Mouse (Mus musculus) embryo, embryonic 11 days (tissue): Measurements from ENCODE around the gene Sh2b2.

Source experiments
- DNase-seq: peaks from one replicate; pipeline ENCODE4 v3.0.0-alpha.2; 2015

The Sh2b2 gene

DNA sequence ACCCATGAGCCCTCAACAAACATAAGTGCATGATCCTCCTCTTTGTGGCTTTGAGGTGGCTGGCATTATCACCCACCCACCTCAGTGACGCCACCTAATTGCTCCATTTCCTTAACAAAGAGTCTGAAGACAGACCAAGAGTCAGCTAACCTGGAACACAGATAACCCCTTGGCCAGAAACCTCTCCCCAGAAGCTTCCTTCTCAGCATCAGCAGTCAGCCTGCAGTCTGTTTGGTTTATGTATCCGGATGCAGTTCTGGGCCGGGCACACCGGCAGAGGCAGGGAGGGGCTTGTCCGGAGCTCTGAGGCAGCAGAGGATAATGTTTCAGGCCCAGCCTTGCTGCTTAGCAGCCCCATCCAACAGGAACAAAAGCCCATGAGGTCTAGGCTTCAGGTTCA lies 66.8 kb downstream of the Sh2b2 start:
- no peak for DNase-seq

DNA sequence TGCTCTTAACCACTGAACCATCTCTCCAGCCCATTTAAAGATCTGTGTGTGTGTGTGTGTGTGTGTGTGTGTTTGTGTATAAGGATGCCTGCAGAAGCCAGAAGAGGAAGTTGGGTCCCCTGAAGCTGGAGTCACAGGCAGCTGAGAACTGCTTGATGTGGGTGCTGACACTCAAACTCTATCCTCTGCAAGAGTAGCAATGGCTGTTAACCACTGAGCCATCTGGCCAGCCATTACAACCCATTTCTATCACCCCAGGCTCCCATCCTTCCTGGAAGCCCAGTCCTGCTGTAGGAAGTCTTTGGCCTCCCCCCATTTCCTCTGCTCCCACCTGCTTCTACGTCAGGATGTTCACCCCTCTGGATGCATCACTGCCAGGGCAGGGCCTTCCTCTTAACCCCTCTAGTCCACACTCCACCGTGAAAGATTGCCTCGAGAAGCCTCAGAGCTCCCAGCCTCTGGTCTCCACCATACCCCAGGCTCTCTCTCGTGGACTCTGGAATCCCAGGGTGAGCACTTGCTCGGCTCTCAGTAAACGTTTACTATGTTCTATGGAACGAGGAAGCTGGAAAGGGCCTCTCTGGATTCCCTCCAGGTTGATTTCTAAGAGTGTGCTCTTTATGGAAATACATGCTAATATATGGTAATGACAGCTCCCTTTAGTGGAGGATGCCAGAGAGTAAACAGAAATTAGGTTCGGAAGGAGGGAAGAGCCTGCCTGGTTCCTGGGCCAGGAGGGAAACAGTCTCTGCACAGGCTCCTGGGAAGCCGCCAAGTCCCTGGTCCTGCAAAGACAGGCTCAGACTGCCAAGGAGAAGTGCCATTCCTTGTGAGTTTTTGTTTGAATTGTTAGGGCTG lies 72.5 kb downstream of the Sh2b2 start:
- DNase-seq, result no peak

DNA sequence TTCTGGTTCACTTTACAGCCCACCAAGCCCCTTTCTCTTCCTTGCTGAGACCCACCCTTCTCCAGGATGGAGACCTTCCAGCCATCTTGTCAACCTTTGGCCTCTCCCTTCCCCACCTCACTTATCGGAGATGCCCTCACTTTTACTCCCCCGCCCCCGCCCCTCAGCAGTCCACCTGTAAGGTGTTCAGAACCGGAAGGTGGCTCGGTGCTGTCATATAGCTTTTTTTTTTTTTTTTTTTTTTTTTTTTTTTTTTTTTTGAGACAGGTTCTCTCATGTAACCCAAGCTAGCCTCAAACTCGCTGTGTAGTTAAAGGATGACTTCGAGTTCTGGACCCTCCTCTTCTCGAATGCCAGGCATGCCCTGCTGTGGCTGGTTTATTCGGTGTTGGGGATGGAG lies 73.4 kb downstream of the Sh2b2 start:
- no peak for DNase-seq

DNA sequence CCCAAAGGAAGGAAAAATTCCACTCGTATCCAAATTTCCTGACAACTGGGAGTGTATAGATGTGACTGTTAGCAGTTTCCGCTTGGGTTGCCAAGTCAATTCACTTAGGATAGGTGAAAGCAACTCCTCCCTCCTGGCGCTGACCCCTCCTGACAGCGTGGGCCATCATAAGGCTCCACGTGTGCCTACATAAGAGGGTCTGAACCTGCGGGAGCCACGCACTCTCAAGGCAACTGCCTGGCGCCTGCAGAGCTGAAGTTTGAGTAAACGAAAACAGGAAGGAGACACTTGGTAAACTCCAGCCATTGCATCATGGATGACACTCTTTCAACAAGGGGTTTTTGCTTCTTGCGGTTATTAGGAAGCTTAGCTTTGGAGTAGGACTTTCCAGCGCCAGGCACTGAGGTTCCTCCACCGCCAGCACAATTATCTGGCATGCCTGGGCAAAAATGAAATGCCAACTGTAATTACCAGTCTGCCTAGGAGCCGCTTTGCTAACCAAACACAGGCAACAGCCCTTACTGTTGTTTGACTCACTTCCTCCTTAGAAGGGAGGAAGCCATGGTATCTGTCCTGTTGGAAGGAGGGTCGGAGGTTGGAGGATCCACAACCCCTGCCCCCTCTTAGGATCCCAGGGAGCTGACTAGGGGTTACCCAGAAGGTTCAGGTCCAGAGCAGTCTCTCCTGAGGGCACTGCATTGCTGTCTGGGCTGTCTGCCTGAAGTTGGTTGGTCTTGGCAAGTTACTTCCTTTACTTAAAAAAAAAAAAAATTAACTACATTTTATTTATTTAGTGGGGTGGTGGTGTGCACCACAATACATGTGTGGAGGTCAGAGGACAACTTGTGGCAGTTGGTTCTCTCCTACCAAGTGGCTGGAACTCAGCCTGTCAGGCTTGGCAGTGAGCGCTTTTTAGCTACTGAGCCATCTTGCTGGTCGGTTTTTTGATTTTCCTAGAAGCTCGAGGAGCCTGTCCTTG lies 74.7 kb downstream of the Sh2b2 start:
- DNase-seq, result peak; percentile 14

DNA sequence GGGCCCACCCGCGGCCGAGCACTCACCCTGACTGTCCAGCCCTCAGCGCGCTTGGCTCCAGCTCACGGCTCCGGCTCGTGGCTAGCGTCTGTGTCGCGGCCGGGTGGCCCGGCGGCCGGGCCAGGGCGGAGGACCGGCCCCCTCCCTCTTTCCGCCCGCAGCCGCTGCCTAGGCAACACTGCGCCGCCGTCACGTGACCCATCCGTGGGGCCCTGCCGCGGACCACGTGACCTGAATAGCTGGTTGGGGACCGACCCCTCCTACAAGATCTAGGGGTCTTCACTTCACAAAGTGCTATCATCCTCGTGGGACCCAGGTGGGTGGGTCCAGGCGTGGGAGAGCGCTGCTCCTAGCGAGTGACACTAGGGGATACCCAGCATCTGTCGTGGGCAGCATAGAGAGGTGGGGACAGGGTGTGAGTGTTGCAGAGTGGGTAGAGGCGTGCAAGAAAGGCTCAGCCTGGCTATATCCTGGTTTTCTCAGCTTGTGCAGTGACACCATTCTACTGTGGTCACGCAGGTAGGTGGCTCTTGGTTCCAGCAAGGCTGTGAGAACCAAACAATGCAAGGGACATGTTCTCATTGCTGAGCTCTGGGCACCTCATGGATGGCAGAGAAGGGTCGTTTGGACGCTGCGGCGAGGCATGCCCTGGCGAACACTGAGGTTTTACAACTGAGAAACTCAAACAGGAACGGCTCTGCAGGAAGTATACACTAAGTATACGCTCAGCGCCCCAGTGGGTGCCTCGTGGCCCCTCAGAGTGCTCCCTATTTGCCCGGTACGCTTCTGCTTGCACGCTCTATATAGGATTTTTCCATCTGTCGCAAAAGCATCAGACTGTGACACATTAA lies 75.6 kb downstream of the Sh2b2 start, which contains the start of gene Orai2:
Gene Orai2 (minus strand): TSS at position 202 of the 851 bp plus-strand sequence.
- peak; percentile 92 for DNase-seq

DNA sequence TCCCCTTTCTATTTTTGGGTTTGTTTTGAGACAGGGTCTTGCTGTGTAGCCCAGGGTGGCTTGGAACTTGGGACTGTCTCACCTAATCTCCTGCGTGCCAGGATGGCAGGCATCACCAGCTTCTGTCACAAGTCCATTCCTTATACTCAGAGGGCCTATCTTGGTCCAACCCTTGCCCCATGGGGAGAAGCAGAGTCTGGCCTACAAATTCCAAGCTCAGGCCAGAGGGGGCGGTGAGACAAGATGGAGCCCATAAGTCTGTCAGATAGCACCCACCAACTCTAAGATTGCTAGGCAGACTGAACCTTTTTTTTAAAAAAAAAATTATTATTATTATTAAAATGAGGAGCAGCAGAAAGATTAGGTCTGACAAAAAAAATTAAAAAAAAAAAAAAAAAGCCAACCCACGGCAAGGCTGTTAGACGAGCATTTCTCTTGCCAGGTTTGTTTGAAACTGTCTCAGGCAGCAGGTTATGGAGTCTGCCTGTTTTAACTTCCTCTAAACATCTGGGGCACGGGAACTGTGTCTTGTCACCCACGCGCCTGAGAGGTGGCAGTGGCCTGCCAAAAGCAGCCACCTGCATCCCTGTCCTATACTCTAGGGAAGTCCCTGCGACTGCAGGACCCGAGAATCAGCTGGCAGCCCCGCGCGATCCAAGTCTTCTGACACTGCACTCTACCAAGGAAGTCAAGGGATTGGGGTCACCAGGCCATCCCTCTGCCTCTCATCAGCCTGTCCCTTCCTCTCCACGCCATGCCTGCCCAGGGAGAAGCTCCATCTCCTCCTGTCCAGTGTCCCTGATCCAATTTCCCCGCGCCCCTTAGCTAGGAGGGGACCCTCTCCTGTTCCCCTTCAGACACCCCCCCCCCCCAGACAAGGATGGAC lies 76.5 kb downstream of the Sh2b2 start:
- peak; percentile 35 for DNase-seq
